Mouse (Mus musculus): ENCODE measurements around the gene Slco1a6. TPM values are rescaled to one million over a fixed set of nuclear protein-coding genes. Genes with fewer than 3 reads are reported as not detected.
"Not testable (repeated sequence)": the region's sequence is repeated elsewhere in the genome, so short reads cannot be mapped to it uniquely, and the experiment has no call there.

Slco1a6 gene
- polyA plus RNA-seq (2015; fragmentation: Nextera tagmentation; extraction: Ambion mirVana) = not detected in 2 replicates

GRCm38 (mm10) chr6:142208421-142208820 lies at the start of gene Slco1a6:
Gene Slco1a6 (minus strand): TSS chr6:142208521.
- no peak within 1 kb of the TSS for H3K4me2 ChIP-seq (replicated peaks)
- no peak for ATAC-seq (replicated peaks)
- H3K27me3 ChIP-seq = no peaks in the 10 kb centered on the region
- 93% methylated on average over 4 of the region's 4 CpGs for WGBS
- no peak within 1 kb of the TSS for H3K9ac ChIP-seq (replicated peaks)
- no peaks in the 10 kb centered on the region for H3K4me1 ChIP-seq
- no peaks in the 10 kb centered on the region for H3K9me3 ChIP-seq
- no peaks in the 10 kb centered on the region for H3K36me3 ChIP-seq
- no peak within 1 kb of the TSS for H3K27ac ChIP-seq (replicated peaks)
- H3K4me3 ChIP-seq = no peak within 1 kb of the TSS

GRCm38 (mm10) chr6:142250738-142251307 lies 42.5 kb upstream of the Slco1a6 start:
- ATAC-seq (replicated peaks); H3K27me3 ChIP-seq; H3K9ac ChIP-seq (replicated peaks); H3K27ac ChIP-seq (replicated peaks); H3K9me3 ChIP-seq; H3K4me2 ChIP-seq (replicated peaks); H3K36me3 ChIP-seq; H3K4me1 ChIP-seq; H3K4me3 ChIP-seq: not testable (repeated sequence)
- WGBS = 90% methylated on average over 1 of the region's 1 CpGs

- WGBS = 93% methylated on average over 5 of the region's 5 CpGs
- Histone ChIP-seq H3K36me3 (no peaks in the 10 kb centered on the region), H3K4me2 (replicated peaks) (no peak overlapping the region), H3K4me3 (no peak overlapping the region), H3K9me3 (no peaks in the 10 kb centered on the region), H3K27ac (replicated peaks) (no peak overlapping the region), H3K27me3 (no peaks in the 10 kb centered on the region), H3K4me1 (no peaks in the 10 kb centered on the region), H3K9ac (replicated peaks) (no peak overlapping the region)
- ATAC-seq (replicated peaks) = no peak
Observed at GRCm38 (mm10) chr6:142245065-142245464, 36.7 kb upstream of the Slco1a6 start.

- no peak for ATAC-seq (replicated peaks)
- Histone ChIP-seq H3K27ac (replicated peaks) (no peak overlapping the region), H3K9me3 (no peaks in the 10 kb centered on the region), H3K4me3 (no peak overlapping the region), H3K27me3 (no peaks in the 10 kb centered on the region), H3K9ac (replicated peaks) (no peak overlapping the region), H3K4me2 (replicated peaks) (no peak overlapping the region), H3K36me3 (no peaks in the 10 kb centered on the region), H3K4me1 (no peaks in the 10 kb centered on the region)
- 76% methylated on average over 1 of the region's 1 CpGs for WGBS
Observed at GRCm38 (mm10) chr6:142239468-142239867, 31.1 kb upstream of the Slco1a6 start.

- no peak for ATAC-seq (replicated peaks)
Observed at GRCm38 (mm10) chr6:142220138-142220537, 11.8 kb upstream of the Slco1a6 start.

GRCm38 (mm10) chr6:142211821-142212220 lies 3.5 kb upstream of the Slco1a6 start:
- H3K9me3 ChIP-seq = no peaks in the 10 kb centered on the region
- no peak overlapping the region for H3K9ac ChIP-seq (replicated peaks)
- no peaks in the 10 kb centered on the region for H3K36me3 ChIP-seq
- H3K27ac ChIP-seq (replicated peaks) = no peak overlapping the region
- ATAC-seq (replicated peaks) = no peak
- H3K4me3 ChIP-seq = no peak overlapping the region
- no peaks in the 10 kb centered on the region for H3K4me1 ChIP-seq
- H3K27me3 ChIP-seq = no peaks in the 10 kb centered on the region
- no peak overlapping the region for H3K4me2 ChIP-seq (replicated peaks)

More at GRCm38 (mm10) chr6:142220138-142220537, 11.8 kb upstream of the Slco1a6 start:
- Histone ChIP-seq H3K4me1 (no peaks in the 10 kb centered on the region), H3K27ac (replicated peaks) (no peak overlapping the region), H3K27me3 (no peaks in the 10 kb centered on the region), H3K36me3 (no peaks in the 10 kb centered on the region), H3K4me2 (replicated peaks) (no peak overlapping the region), H3K9me3 (no peaks in the 10 kb centered on the region), H3K4me3 (no peak overlapping the region), H3K9ac (replicated peaks) (no peak overlapping the region)

GRCm38 (mm10) chr6:142209749-142210148 lies 1.4 kb upstream of the Slco1a6 start:
- no peaks in the 10 kb centered on the region for H3K4me1 ChIP-seq
- H3K4me2 ChIP-seq (replicated peaks) = no peak overlapping the region
- H3K27ac ChIP-seq (replicated peaks) = no peak overlapping the region
- no peaks in the 10 kb centered on the region for H3K27me3 ChIP-seq
- no peak for ATAC-seq (replicated peaks)
- no peak overlapping the region for H3K9ac ChIP-seq (replicated peaks)
- no peaks in the 10 kb centered on the region for H3K36me3 ChIP-seq
- no peak overlapping the region for H3K4me3 ChIP-seq
- no peaks in the 10 kb centered on the region for H3K9me3 ChIP-seq

GRCm38 (mm10) chr6:142200524-142200923 lies 7.8 kb downstream of the Slco1a6 start:
- Histone ChIP-seq H3K27ac (replicated peaks) (no peak overlapping the region), H3K4me1 (no peaks in the 10 kb centered on the region), H3K4me2 (replicated peaks) (no peak overlapping the region), H3K4me3 (no peak overlapping the region), H3K9ac (replicated peaks) (no peak overlapping the region), H3K9me3 (no peaks in the 10 kb centered on the region), H3K27me3 (no peaks in the 10 kb centered on the region), H3K36me3 (no peaks in the 10 kb centered on the region)
- ATAC-seq (replicated peaks) = no peak

- H3K27me3 ChIP-seq = no peaks in the 10 kb centered on the region
- no peaks in the 10 kb centered on the region for H3K9me3 ChIP-seq
- no peaks in the 10 kb centered on the region for H3K36me3 ChIP-seq
- 89% methylated on average over 8 of the region's 8 CpGs for WGBS
- ATAC-seq (replicated peaks) = no peak
- H3K4me3 ChIP-seq = no peak overlapping the region
- no peak overlapping the region for H3K4me2 ChIP-seq (replicated peaks)
- no peaks in the 10 kb centered on the region for H3K4me1 ChIP-seq
- no peak overlapping the region for H3K9ac ChIP-seq (replicated peaks)
- no peak overlapping the region for H3K27ac ChIP-seq (replicated peaks)
Observed at GRCm38 (mm10) chr6:142194245-142194644, 14.1 kb downstream of the Slco1a6 start.

- H3K36me3 ChIP-seq = no peaks in the 10 kb centered on the region
- H3K9ac ChIP-seq (replicated peaks) = no peak overlapping the region
- H3K27me3 ChIP-seq = no peaks in the 10 kb centered on the region
- 82% methylated on average over 1 of the region's 1 CpGs for WGBS
- H3K4me2 ChIP-seq (replicated peaks) = no peak overlapping the region
- no peaks in the 10 kb centered on the region for H3K4me1 ChIP-seq
- H3K9me3 ChIP-seq = no peaks in the 10 kb centered on the region
- no peak for ATAC-seq (replicated peaks)
- H3K27ac ChIP-seq (replicated peaks) = no peak overlapping the region
- no peak overlapping the region for H3K4me3 ChIP-seq
Observed at GRCm38 (mm10) chr6:142191962-142192361, 16.4 kb downstream of the Slco1a6 start.

GRCm38 (mm10) chr6:142187426-142187825 lies 20.9 kb downstream of the Slco1a6 start:
- Histone ChIP-seq H3K4me3 (no peak overlapping the region), H3K4me2 (replicated peaks) (no peak overlapping the region), H3K9me3 (no peaks in the 10 kb centered on the region), H3K9ac (replicated peaks) (no peak overlapping the region), H3K27ac (replicated peaks) (no peak overlapping the region), H3K4me1 (no peaks in the 10 kb centered on the region), H3K36me3 (no peaks in the 10 kb centered on the region), H3K27me3 (no peaks in the 10 kb centered on the region)
- ATAC-seq (replicated peaks) = no peak
- WGBS = 96% methylated on average over 3 of the region's 3 CpGs

GRCm38 (mm10) chr6:142185868-142186415 lies 22.4 kb downstream of the Slco1a6 start:
- H3K4me2 ChIP-seq (replicated peaks) = no peak overlapping the region
- 83% methylated on average over 2 of the region's 2 CpGs for WGBS

GRCm38 (mm10) chr6:142163406-142163805 lies 44.9 kb downstream of the Slco1a6 start:
- no peak overlapping the region for H3K27ac ChIP-seq (replicated peaks)
- H3K9ac ChIP-seq (replicated peaks) = no peak overlapping the region
- no peaks in the 10 kb centered on the region for H3K9me3 ChIP-seq
- 81% methylated on average over 5 of the region's 5 CpGs for WGBS
- H3K4me2 ChIP-seq (replicated peaks) = no peak overlapping the region
- no peaks in the 10 kb centered on the region for H3K36me3 ChIP-seq
- no peaks in the 10 kb centered on the region for H3K27me3 ChIP-seq
- no peak for ATAC-seq (replicated peaks)
- H3K4me1 ChIP-seq = no peaks in the 10 kb centered on the region
- no peak overlapping the region for H3K4me3 ChIP-seq

More at GRCm38 (mm10) chr6:142185868-142186415, 22.4 kb downstream of the Slco1a6 start:
- Histone ChIP-seq H3K27me3 (no peaks in the 10 kb centered on the region), H3K4me3 (no peak overlapping the region), H3K27ac (replicated peaks) (no peak overlapping the region), H3K36me3 (no peaks in the 10 kb centered on the region), H3K9ac (replicated peaks) (no peak overlapping the region), H3K4me1 (no peaks in the 10 kb centered on the region), H3K9me3 (no peaks in the 10 kb centered on the region)
- no peak for ATAC-seq (replicated peaks)

Measured in forebrain, embryonic 15.5 days (tissue).